Mouse (Mus musculus) lung, adult 2 months (tissue): ENCODE results near the gene Gss.

ENCODE experiments used
- CTCF ChIP-seq: fragments of 200-500 bp; IDR thresholded peaks from 2 replicates; pipeline ENCODE4 v1.5.1; 2011; ENCODE audit warnings: mild to moderate bottlenecking, low read length, control low read depth; ENCODE audit not compliant: insufficient read depth
- POLR2A ChIP-seq: fragments of 200-500 bp; IDR thresholded peaks from 2 replicates; pipeline ENCODE4 v1.6.1; 2011; ENCODE audit warnings: low read depth, mild to moderate bottlenecking, control low read depth, low read length, borderline replicate concordance; ENCODE audit errors: extremely low read depth

DNA sequence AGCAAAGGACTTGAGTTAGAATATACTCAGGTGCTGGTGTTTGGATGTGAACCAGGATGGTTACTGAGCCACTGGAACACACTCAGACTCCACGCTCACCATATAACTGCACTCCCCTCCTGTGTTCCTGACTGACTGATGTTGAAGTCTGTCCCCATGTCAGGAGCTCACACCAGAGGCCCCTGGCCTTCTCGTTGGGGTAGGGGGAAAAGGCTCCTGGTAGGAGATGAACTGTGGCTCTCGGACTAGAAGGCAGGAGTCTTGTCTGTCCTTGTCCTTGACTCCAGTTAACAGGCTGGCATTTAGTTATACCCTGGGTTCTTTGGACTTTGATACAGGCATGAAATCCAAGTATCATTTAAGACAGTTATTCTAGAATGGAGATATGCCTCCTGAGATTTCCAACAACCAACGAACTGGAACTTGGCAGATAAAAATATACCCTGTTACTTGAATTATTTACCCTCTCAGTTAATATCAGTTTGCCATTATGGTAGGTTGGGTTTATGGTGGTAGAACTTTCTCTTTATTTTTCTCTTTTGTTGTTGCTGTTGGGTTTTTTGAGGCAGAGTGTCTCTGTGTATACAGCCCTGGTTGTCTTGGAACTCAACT, 10.1 kb downstream of the Gss start:
- TF ChIP-seq POLR2A (no peak), CTCF (no peak)
